Mouse (Mus musculus): ENCODE measurements at regions not wholly inside any gene's neighbourhood (a gene's known extent, or its start where the extent isn't known, plus 50 kb on each side); places are given as distances from the start of the nearest gene placed in this dataset.

- DNase-seq (ENCODE audit: extremely low read depth, low read depth, low spot score), result peak; percentile 99
Measured at GRCm38 (mm10) chr3:104279505-104279904, 59.3 kb upstream of the Magi3 start.

GRCm38 (mm10) chr3:104274718-104275302 lies 54.6 kb upstream of the Magi3 start:
- Histone ChIP-seq H3K4me1 (ENCODE audit: control insufficient read depth, insufficient read depth, low read length) (peaks cover 3% of the 10 kb centered on the region; the same call in 1 of the 2 replicates), H3K4me3 (ENCODE audit: insufficient read depth, low read depth, low read length) (no peak overlapping the region), H3K36me3 (ENCODE audit: control insufficient read depth, insufficient read depth, low read length) (no peaks in the 10 kb centered on the region), H3K79me2 (ENCODE audit: control insufficient read depth, insufficient read depth, low read length) (no peaks in the 10 kb centered on the region), H3K9ac (ENCODE audit: low read depth, low read length) (no peak overlapping the region), H3K27me3 (ENCODE audit: control insufficient read depth, insufficient read depth, low read length) (no peaks in the 10 kb centered on the region), H3K27ac (replicated peaks; ENCODE audit: insufficient read depth, low read depth, low read length) (no peak overlapping the region)
- WGBS, result 30% methylated on average over 1 of the region's 1 CpGs
- TF ChIP-seq POLR2A (IDR thresholded peaks at IDR 0.05; ENCODE audit: extremely low read depth, insufficient read depth, low read length) (no peak), CTCF (IDR thresholded peaks at IDR 0.05; ENCODE audit: low read depth, low read length) (no peak)
- no peak for DNase-seq (ENCODE audit: extremely low read depth, low read depth, low spot score)

More at GRCm38 (mm10) chr3:104279505-104279904, 59.3 kb upstream of the Magi3 start:
- TF ChIP-seq CTCF (IDR thresholded peaks at IDR 0.05; ENCODE audit: low read depth, low read length) (no peak), POLR2A (IDR thresholded peaks at IDR 0.05; ENCODE audit: extremely low read depth, insufficient read depth, low read length) (no peak)
- H3K27me3 ChIP-seq (ENCODE audit: control insufficient read depth, insufficient read depth, low read length), result no peaks in the 10 kb centered on the region
- no peak overlapping the region for H3K9ac ChIP-seq (ENCODE audit: low read depth, low read length)
- peak overlapping the region; percentile 66; the same call in 1 of the 2 replicates for H3K27ac ChIP-seq (replicated peaks; ENCODE audit: insufficient read depth, low read depth, low read length)
- H3K36me3 ChIP-seq (ENCODE audit: control insufficient read depth, insufficient read depth, low read length), result no peaks in the 10 kb centered on the region
- H3K79me2 ChIP-seq (ENCODE audit: control insufficient read depth, insufficient read depth, low read length), result no peaks in the 10 kb centered on the region
- H3K4me1 ChIP-seq (ENCODE audit: control insufficient read depth, insufficient read depth, low read length), result peaks cover 8% of the 10 kb centered on the region; the same call in 1 of the 2 replicates
- H3K4me3 ChIP-seq (ENCODE audit: insufficient read depth, low read depth, low read length), result no peak overlapping the region
- WGBS, result 15% methylated on average over 6 of the region's 6 CpGs

GRCm38 (mm10) chr3:104274084-104274483 lies 53.9 kb upstream of the Magi3 start:
- Histone ChIP-seq H3K27ac (replicated peaks; ENCODE audit: insufficient read depth, low read depth, low read length) (no peak overlapping the region; the same call in 1 of the 2 replicates), H3K27me3 (ENCODE audit: control insufficient read depth, insufficient read depth, low read length) (no peaks in the 10 kb centered on the region), H3K4me1 (ENCODE audit: control insufficient read depth, insufficient read depth, low read length) (peaks cover 1% of the 10 kb centered on the region; the same call in 1 of the 2 replicates), H3K4me3 (ENCODE audit: insufficient read depth, low read depth, low read length) (no peak overlapping the region), H3K36me3 (ENCODE audit: control insufficient read depth, insufficient read depth, low read length) (no peaks in the 10 kb centered on the region), H3K79me2 (ENCODE audit: control insufficient read depth, insufficient read depth, low read length) (no peaks in the 10 kb centered on the region), H3K9ac (ENCODE audit: low read depth, low read length) (no peak overlapping the region)
- no peak for DNase-seq (ENCODE audit: extremely low read depth, low read depth, low spot score)
- no peak for TF ChIP-seq CTCF (IDR thresholded peaks at IDR 0.05; ENCODE audit: low read depth, low read length)
- TF ChIP-seq POLR2A (IDR thresholded peaks at IDR 0.05; ENCODE audit: extremely low read depth, insufficient read depth, low read length), result no peak
